Mouse (Mus musculus): ENCODE data around the gene Vegfd. TPM values are rescaled to one million over a fixed set of nuclear protein-coding genes. Genes with fewer than 3 reads are reported as not detected.

Vegfd gene
- polyA plus RNA-seq, 1 experiment from 2014 or later, result 1.1 TPM

DNA sequence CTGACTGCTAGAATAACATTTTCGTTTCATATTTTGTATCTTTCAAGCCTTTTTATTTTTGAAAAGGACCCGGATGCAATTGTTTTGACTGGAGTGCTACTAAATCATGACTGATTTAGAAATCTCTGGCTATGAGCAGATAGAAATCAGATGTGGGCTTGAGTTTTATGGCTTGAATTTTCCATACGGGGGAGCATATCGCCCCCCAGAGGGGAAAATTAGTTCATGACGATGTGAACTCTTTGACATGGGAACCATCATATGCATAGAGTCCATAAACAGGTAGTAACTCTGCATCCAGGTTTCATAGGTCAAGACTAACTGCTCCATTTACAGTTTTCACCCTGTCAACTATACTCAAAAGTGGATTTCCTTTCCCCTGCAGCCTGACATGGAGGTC is 1.4 kb downstream of the Vegfd start:
- H3K27me3 ChIP-seq (ENCODE audit: control insufficient read depth, insufficient read depth, low read depth, low read length), result no peaks in the 10 kb centered on the region
- ATAC-seq (ENCODE audit: low read depth), result no peak
- no peak overlapping the region for H3K4me3 ChIP-seq (ENCODE audit: low read depth, low read length)
- no peak overlapping the region for H3K27ac ChIP-seq (ENCODE audit: low read length)
- H3K9me3 ChIP-seq (replicated peaks; ENCODE audit: control insufficient read depth, low read length), result no peaks in the 10 kb centered on the region
- 47% methylated on average over 5 of the region's 5 CpGs for WGBS (ENCODE audit: insufficient replicate concordance)
- no peaks in the 10 kb centered on the region for H3K36me3 ChIP-seq (ENCODE audit: control insufficient read depth, insufficient read depth)
- H3K4me1 ChIP-seq (ENCODE audit: control insufficient read depth, low read depth, low read length), result no peaks in the 10 kb centered on the region
- H3K9ac ChIP-seq (ENCODE audit: low read depth, low read length), result no peak overlapping the region
- H3K4me2 ChIP-seq (ENCODE audit: low read depth, low read length), result no peak overlapping the region

DNA sequence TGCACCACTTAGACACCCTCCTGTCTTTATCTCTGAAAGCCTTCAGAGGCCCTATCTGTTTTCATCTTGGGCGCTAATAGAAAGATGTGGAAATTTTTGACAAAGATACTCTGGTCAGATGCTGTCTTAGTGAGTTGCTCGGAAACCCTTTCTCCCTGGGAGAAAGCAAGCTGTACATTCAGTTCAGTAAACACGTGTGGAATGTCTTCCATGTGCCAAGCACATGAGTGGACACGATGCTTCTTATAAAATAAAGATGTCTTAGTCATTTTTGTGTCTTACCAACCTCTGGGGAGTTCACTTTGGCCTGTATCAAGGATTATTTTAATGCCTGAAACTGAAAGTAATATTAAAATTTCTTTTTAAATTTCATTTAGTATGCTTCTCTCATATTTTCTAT is 6.5 kb downstream of the Vegfd start:
- Histone ChIP-seq H3K4me1 (ENCODE audit: control insufficient read depth, low read depth, low read length) (peaks cover 3% of the 10 kb centered on the region), H3K27ac (ENCODE audit: low read length) (no peak overlapping the region), H3K36me3 (ENCODE audit: control insufficient read depth, insufficient read depth) (no peaks in the 10 kb centered on the region), H3K4me2 (ENCODE audit: low read depth, low read length) (no peak overlapping the region), H3K4me3 (ENCODE audit: low read depth, low read length) (no peak overlapping the region), H3K27me3 (ENCODE audit: control insufficient read depth, insufficient read depth, low read depth, low read length) (no peaks in the 10 kb centered on the region; the same call in 1 of the 2 replicates), H3K9me3 (replicated peaks; ENCODE audit: control insufficient read depth, low read length) (no peaks in the 10 kb centered on the region), H3K9ac (ENCODE audit: low read depth, low read length) (no peak overlapping the region)
- WGBS (ENCODE audit: insufficient replicate concordance), result 60% methylated on average over 4 of the region's 4 CpGs
- no peak for ATAC-seq (ENCODE audit: low read depth)

DNA sequence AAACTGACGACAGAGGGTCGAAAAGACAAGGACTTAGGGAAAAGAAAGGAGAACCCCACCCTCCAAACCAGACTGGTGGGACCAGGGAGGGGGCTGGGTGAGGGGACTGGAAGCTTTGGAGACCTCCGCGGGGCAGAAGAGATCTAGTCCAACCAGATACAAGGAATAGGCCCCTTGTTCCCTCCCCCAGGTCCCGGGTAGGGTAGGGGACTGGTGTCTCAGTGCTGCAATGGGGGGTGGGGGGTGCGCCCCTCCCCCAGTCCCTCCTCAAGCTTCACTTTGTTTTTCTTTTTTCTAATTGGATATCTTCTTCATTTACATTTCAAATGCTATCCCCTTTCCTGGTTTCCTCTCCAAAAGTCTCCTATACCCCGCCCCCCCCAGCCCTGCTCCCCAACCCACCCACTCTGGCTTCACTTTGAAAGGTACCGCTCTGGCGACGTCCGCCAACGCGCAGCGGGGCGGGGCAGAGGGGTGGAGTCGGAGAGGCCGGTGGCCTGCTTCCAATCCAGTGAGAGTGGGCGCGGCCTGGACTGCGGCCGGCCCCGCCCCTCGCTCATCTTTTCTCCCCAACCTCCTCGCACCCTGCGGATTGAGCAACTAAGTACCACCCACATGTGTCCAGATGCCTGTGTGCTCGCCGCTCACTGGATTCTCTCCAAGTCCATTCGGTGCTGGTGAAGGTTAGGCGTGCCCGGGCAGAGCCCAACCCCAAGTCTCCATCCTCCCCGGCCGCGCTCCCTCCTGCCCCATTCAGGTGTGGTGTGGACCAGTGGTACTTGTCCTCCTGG is 8.6 kb downstream of the Vegfd start:
- peak; percentile 99 for ATAC-seq (ENCODE audit: low read depth)
- Histone ChIP-seq H3K4me1 (ENCODE audit: control insufficient read depth, low read depth, low read length) (peaks cover 3% of the 10 kb centered on the region), H3K4me3 (ENCODE audit: low read depth, low read length) (peak overlapping the region; percentile 29), H3K36me3 (ENCODE audit: control insufficient read depth, insufficient read depth) (no peaks in the 10 kb centered on the region), H3K9ac (ENCODE audit: low read depth, low read length) (no peak overlapping the region), H3K27ac (ENCODE audit: low read length) (no peak overlapping the region), H3K9me3 (replicated peaks; ENCODE audit: control insufficient read depth, low read length) (no peaks in the 10 kb centered on the region), H3K4me2 (ENCODE audit: low read depth, low read length) (peak overlapping the region; percentile 59), H3K27me3 (ENCODE audit: control insufficient read depth, insufficient read depth, low read depth, low read length) (no peaks in the 10 kb centered on the region; the same call in 1 of the 2 replicates)
- 17% methylated on average over 33 of the region's 33 CpGs for WGBS (ENCODE audit: insufficient replicate concordance)

DNA sequence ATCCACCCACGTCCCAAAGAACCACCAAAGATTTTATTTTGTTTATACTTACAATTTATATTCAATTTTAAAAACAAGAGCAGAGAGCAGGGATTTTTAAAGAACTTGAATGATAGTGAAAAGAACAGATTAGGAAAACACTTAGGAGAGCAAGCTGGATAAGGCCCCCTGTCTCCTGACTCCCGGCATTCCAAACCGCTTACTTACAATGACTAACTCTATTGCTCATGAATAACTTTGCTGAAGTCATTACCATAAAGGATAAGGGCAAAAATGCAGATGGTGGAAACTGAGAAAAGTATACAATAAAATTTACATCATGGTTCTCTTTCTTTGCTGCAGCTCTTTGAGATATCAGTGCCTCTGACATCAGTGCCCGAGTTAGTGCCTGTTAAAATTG is 20.9 kb downstream of the Vegfd start:
- Histone ChIP-seq H3K9me3 (replicated peaks; ENCODE audit: control insufficient read depth, low read length) (no peaks in the 10 kb centered on the region), H3K27ac (ENCODE audit: low read length) (no peak overlapping the region), H3K27me3 (ENCODE audit: control insufficient read depth, insufficient read depth, low read depth, low read length) (no peaks in the 10 kb centered on the region), H3K4me2 (ENCODE audit: low read depth, low read length) (no peak overlapping the region), H3K4me3 (ENCODE audit: low read depth, low read length) (no peak overlapping the region), H3K9ac (ENCODE audit: low read depth, low read length) (no peak overlapping the region), H3K4me1 (ENCODE audit: control insufficient read depth, low read depth, low read length) (no peaks in the 10 kb centered on the region), H3K36me3 (ENCODE audit: control insufficient read depth, insufficient read depth) (no peaks in the 10 kb centered on the region)
- WGBS (ENCODE audit: insufficient replicate concordance), result 64% methylated on average over 4 of the region's 4 CpGs
- no peak for ATAC-seq (ENCODE audit: low read depth)

DNA sequence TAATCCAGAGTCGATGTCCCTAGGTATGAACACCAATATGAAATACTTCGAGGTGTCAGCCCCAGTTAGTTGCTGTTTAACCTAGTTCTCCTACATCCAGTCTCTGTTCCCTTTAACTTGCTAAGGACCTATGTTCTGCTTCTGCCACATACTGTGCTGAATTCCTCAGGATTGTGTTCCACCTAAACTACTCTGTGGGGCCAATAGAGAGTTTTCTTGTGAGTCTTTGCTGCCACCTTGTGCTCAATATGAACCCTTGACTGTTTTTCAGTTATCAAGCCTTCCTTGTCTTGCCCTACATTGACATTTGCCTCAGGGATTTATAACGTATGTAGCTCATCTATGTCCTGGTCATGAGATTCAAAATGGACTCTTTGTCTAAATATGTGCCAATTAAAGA is 25.3 kb downstream of the Vegfd start:
- Histone ChIP-seq H3K4me2 (ENCODE audit: low read depth, low read length) (no peak overlapping the region), H3K9ac (ENCODE audit: low read depth, low read length) (no peak overlapping the region), H3K9me3 (replicated peaks; ENCODE audit: control insufficient read depth, low read length) (no peaks in the 10 kb centered on the region), H3K4me3 (ENCODE audit: low read depth, low read length) (no peak overlapping the region), H3K27ac (ENCODE audit: low read length) (no peak overlapping the region), H3K4me1 (ENCODE audit: control insufficient read depth, low read depth, low read length) (no peaks in the 10 kb centered on the region), H3K27me3 (ENCODE audit: control insufficient read depth, insufficient read depth, low read depth, low read length) (no peaks in the 10 kb centered on the region), H3K36me3 (ENCODE audit: control insufficient read depth, insufficient read depth) (no peaks in the 10 kb centered on the region)
- WGBS (ENCODE audit: insufficient replicate concordance), result 43% methylated on average over 3 of the region's 3 CpGs
- no peak for ATAC-seq (ENCODE audit: low read depth)

DNA sequence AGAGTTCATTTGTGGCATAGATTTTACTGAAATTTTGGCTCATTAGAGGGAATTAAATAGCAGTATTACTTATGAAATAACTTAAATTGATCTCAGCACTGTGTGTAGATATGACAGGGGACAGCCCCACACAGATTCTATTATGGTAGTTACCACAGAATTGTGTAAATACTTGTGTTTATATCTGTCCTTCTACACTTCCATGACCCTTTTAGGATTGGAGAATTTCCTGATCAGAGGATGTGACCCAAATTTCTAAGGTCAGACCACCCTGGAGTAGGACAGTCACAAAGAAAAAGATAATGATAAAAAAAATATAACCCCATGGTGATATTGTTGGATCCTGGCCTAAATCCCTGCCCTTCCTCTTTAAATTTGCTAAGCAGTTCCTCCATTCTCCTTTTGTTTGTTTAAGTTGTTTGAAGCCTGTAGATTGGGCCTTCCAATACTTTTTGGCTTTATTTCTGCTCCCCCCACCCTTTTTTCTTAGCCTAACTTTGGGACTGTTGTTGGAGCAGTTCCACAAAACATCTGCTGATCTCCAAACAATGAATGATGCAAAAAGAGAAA is 32.0 kb downstream of the Vegfd start:
- Histone ChIP-seq H3K27me3 (ENCODE audit: control insufficient read depth, insufficient read depth, low read depth, low read length) (no peaks in the 10 kb centered on the region), H3K4me3 (ENCODE audit: low read depth, low read length) (no peak overlapping the region), H3K4me1 (ENCODE audit: control insufficient read depth, low read depth, low read length) (no peaks in the 10 kb centered on the region), H3K36me3 (ENCODE audit: control insufficient read depth, insufficient read depth) (no peaks in the 10 kb centered on the region), H3K4me2 (ENCODE audit: low read depth, low read length) (no peak overlapping the region), H3K9ac (ENCODE audit: low read depth, low read length) (no peak overlapping the region), H3K9me3 (replicated peaks; ENCODE audit: control insufficient read depth, low read length) (no peaks in the 10 kb centered on the region), H3K27ac (ENCODE audit: low read length) (no peak overlapping the region)
- ATAC-seq (ENCODE audit: low read depth), result no peak

DNA sequence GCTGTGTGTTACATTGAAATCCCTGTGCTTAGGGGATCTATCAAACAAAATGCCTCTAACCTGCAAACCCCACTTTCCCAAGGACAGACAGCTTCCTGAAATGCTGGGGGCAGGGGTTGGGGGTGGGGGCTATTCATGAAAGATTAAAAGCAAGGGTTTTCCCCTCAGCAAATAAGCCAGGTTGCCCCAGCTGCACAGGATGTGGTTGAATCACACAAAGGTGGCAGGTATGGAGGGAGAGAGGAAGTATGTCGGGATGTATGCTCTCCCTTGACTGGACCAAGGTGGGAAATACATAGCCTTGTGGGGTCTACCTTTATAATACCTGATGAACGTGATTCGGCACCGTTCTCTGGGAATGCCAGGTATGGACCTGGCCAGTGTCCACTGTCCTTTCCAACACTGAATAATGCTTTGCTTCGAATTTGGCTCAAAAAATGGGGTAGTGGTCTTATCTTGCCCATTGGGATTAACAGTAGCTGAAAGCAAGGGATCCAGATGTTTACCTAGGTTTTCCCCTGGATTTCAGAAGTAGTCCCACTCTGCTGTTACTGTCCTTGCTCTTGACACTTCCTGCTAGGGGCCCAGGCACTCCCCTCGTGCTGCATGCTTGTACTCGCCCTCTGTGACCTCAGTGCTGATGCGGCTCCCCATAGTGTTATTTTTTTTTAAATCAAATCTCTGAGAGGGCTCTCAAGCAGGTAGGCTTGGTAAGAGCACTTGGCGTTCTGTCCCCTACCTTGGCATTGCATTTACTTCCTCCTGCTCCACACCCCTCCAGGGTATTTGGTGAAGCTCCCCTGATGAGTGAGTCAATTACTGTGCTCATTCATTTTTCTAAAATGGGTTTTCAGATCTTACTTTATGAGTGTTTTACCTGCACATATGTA is 33.2 kb downstream of the Vegfd start:
- Histone ChIP-seq H3K9ac (ENCODE audit: low read depth, low read length) (no peak overlapping the region), H3K27ac (ENCODE audit: low read length) (no peak overlapping the region), H3K9me3 (replicated peaks; ENCODE audit: control insufficient read depth, low read length) (no peaks in the 10 kb centered on the region), H3K4me1 (ENCODE audit: control insufficient read depth, low read depth, low read length) (no peaks in the 10 kb centered on the region), H3K4me3 (ENCODE audit: low read depth, low read length) (no peak overlapping the region), H3K36me3 (ENCODE audit: control insufficient read depth, insufficient read depth) (no peaks in the 10 kb centered on the region), H3K4me2 (ENCODE audit: low read depth, low read length) (no peak overlapping the region), H3K27me3 (ENCODE audit: control insufficient read depth, insufficient read depth, low read depth, low read length) (no peaks in the 10 kb centered on the region)
- no peak for ATAC-seq (ENCODE audit: low read depth)
- WGBS (ENCODE audit: insufficient replicate concordance), result 53% methylated on average over 9 of the region's 9 CpGs

DNA sequence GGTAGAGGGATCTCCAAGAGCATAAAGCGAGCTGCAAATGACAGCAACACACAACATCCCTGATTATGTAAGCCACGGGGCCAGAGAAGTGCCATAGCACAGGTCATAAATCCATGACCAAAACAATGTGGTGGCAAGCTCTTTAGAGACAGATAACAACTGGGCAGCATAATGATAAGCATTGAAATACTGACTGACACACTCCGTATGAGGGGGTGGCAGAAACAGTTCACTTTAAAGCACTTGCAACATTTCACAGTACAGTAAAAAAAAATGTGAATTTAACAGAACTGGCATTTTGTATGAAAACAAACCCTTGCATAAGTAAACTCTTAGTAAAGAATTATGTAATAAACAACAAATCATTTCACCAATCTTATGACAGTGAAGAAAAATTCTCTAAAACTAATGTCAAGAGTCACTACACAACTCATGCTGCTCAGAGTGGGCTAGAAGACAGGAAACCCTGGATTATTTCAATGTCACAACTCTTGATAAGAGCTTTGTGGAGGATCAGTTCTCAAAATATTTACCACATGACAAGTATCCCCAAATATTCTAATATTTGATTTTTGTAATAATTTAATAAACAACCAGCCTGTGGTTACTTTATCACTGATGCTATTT is 35.2 kb downstream of the Vegfd start:
- H3K4me1 ChIP-seq (ENCODE audit: control insufficient read depth, low read depth, low read length), result no peaks in the 10 kb centered on the region
- H3K9ac ChIP-seq (ENCODE audit: low read depth, low read length), result no peak overlapping the region
- H3K27ac ChIP-seq (ENCODE audit: low read length), result no peak overlapping the region
- no peaks in the 10 kb centered on the region for H3K27me3 ChIP-seq (ENCODE audit: control insufficient read depth, insufficient read depth, low read depth, low read length)
- no peaks in the 10 kb centered on the region for H3K9me3 ChIP-seq (replicated peaks; ENCODE audit: control insufficient read depth, low read length)
- no peak for ATAC-seq (ENCODE audit: low read depth)
- no peak overlapping the region for H3K4me2 ChIP-seq (ENCODE audit: low read depth, low read length)
- H3K36me3 ChIP-seq (ENCODE audit: control insufficient read depth, insufficient read depth), result no peaks in the 10 kb centered on the region
- H3K4me3 ChIP-seq (ENCODE audit: low read depth, low read length), result no peak overlapping the region
- WGBS (ENCODE audit: insufficient replicate concordance), result 45% methylated on average over 3 of the region's 3 CpGs

Measured in liver, embryonic 16.5 days (tissue).